Mouse (Mus musculus) central nervous system, embryonic 11.5 days (tissue): Measurements from ENCODE around the gene Bola3. TPM values are rescaled to one million over a fixed set of nuclear protein-coding genes. Genes with fewer than 3 reads are reported as not detected.

Source experiments
- polyA plus RNA-seq: library from polyadenylated mRNA; depleted of rRNA; stranded (reverse); fragments of >200 nt; gene quantifications from 2 replicates; pipeline ENCODE4 v1.2.3, GENCODE M21; 2012; rRNA removed

The Bola3 gene
- 48.7 and 77.4 TPM in 2 replicates for polyA plus RNA-seq

DNA sequence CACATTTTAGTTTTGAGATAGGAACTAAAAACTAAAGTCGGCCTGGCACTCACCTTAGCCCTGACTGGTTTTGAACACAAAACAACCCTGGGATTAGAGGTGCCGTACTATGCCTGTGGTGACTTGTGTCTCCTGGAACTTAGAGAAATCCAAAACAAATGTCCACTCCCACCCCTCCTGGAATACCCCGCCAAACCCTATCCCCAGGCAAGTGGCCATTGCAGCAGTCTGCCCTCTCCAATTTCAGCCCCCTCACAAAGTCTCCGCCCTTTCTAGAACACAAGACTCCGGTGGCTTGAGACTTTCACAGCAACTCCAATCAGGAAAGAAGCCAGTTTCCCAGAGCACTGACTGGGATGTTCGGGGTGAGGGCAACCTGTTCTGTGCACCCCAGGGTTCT lies at the start of gene Bola3:
Gene Bola3, plus strand, starts transcription at position 275 of the 400 bp plus-strand sequence.

DNA sequence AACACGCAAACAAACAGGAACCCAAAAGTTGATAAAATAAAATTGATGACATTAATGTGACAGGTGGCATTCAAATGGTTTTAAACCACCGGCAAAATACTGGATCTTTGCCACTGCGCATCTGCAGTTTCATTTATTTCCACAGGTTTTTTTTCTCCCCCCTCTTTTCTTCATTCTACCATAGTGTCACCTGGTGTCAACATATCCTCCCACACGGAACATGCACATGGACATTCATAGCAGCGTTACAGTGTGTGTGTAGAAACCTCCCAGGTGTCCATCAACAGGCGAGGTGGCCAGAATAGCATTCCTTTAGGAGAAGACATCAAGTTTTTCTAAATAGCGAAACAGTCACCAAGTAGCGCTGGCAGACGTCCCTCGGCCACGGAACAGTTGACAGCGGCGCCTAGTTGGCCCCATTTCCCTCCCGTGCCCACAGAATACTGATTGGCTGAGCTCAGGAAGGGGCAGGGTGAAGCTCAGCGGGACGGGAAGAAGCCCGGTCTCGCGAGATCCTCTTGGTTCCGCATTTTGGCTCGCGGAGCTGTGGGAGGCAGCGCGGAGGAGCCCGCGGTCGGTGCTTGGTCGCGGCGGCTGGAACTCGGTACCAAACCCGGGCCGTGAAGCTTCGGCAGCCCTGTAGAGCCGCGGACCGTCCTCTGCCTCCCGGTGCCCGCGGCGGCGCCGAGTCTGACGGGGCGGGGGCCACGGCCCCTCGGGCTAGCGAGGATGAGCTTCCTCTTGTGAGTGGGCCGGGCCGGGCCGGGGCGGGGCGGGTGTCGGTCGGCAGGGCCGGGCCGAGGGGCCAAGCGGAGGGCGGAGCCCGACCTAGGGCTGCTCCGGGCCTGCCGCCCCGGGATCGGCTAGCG lies 23.2 kb upstream of the Bola3 start, which contains the start of the genes Mthfd2 and Mob1a:
Gene Mthfd2, minus strand, starts transcription at position 384 of the 869 bp plus-strand sequence.
Gene Mob1a, plus strand, starts transcription at position 492 of the 869 bp plus-strand sequence.

Other genes starting within 250 kb of the Bola3 start
- gene Ccdc142, start 247.5 kb upstream of the Bola3 start, polyA plus RNA-seq = 4.1 and 5.1 TPM in 2 replicates
- gene Gm42688, start 247.5 kb upstream of the Bola3 start, polyA plus RNA-seq = 4.2 and 4.9 TPM in 2 replicates
- 111 and 115 TPM in 2 replicates for gene Mrpl53, start 240.1 kb upstream of the Bola3 start, polyA plus RNA-seq
- 47.3 and 47.7 TPM in 2 replicates for gene Mogs, start 233.7 kb upstream of the Bola3 start, polyA plus RNA-seq
- 201 and 275 TPM in 2 replicates for gene Wbp1, start 227.6 kb upstream of the Bola3 start, polyA plus RNA-seq
- 37.2 and 53.1 TPM in 2 replicates for gene Ino80b, start 223.7 kb upstream of the Bola3 start, polyA plus RNA-seq
- 72.3 and 77.8 TPM in 2 replicates for gene Rtkn, start 213.7 kb upstream of the Bola3 start, polyA plus RNA-seq
- gene Wdr54, start 192.8 kb upstream of the Bola3 start, polyA plus RNA-seq = 13.5 and 17.0 TPM in 2 replicates
- 0.57 and 0.73 TPM in 2 replicates for gene 1700003E16Rik, start 192.7 kb upstream of the Bola3 start, polyA plus RNA-seq
- gene Dctn1, start 183.2 kb upstream of the Bola3 start, polyA plus RNA-seq = 142 and 229 TPM in 2 replicates
- 1.4 and 1.6 TPM in 2 replicates for gene Slc4a5, start 129.3 kb upstream of the Bola3 start, polyA plus RNA-seq
- 29.9 and 33.6 TPM in 2 replicates for gene Mthfd2, start 23.2 kb upstream of the Bola3 start, polyA plus RNA-seq
- gene Mob1a, start 23.1 kb upstream of the Bola3 start, polyA plus RNA-seq = 35.4 and 54.1 TPM in 2 replicates
- gene Tet3, start 109.9 kb downstream of the Bola3 start, polyA plus RNA-seq = 27.5 and 32.0 TPM in 2 replicates
- 37.4 and 68.8 TPM in 2 replicates for gene Dguok, start 157.8 kb downstream of the Bola3 start, polyA plus RNA-seq
- gene Actg2, start 187.1 kb downstream of the Bola3 start, polyA plus RNA-seq = 2.1 and 6.5 TPM in 2 replicates
- gene Stambp, start 223.6 kb downstream of the Bola3 start, polyA plus RNA-seq = 12.8 and 16.9 TPM in 2 replicates